Mouse (Mus musculus) cerebellum, adult (tissue): ENCODE data around the gene Iqsec2.
"Not testable (repeated sequence)": the region's sequence is repeated elsewhere in the genome, so short reads cannot be mapped to it uniquely, and the experiment has no call there.

ENCODE experiments used
- ATAC-seq: cut with Nextera tagmentation; 2 replicates; pipeline ENCODE4 v1.9.2; 2017; ENCODE audit warnings: mild to moderate bottlenecking, moderate library complexity, mixed read lengths; ENCODE audit not compliant: insufficient number of reproducible peaks, low FRiP score, low TSS enrichment

The Iqsec2 gene

DNA sequence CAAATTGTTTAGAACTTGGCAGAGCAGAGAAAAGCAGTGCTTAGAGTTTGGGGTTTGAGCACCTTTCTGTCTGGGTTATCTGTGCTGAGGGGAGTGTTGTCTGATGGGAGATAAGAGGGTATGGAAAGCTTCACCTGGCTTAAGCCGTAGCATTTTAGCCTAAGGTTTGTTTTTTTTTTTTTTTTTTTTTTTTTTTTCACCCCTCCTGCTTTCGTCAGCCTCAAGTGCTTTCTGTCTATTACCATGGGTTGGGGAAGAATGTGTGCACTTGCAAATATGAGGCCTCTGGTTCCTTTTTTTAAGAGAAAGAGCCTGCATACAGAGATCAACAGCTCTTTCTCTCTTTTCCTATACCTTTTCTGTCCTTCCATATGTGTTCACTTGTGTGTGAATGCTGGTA lies 91.7 kb downstream of the Iqsec2 start:
- no peak for ATAC-seq

DNA sequence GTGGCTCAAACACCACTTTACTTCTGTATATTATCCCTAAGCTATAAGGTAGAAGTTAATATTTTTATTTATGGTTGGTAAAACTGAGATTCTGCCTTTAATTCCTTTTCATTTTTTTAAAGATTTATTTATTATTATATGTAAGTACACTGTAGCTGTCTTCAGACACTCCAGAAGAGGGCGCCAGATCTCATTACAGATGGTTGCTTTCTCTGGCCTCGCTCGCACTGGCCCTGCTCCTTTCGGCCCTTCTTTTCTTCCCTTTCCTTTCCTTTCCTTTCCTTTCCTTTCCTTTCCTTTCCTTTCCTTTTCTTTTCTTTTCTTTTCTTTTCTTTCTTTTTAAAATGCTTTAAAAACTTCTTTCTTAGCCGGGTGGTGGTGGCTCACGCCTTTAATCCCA lies 99.1 kb downstream of the Iqsec2 start:
- ATAC-seq, result not testable (repeated sequence)

DNA sequence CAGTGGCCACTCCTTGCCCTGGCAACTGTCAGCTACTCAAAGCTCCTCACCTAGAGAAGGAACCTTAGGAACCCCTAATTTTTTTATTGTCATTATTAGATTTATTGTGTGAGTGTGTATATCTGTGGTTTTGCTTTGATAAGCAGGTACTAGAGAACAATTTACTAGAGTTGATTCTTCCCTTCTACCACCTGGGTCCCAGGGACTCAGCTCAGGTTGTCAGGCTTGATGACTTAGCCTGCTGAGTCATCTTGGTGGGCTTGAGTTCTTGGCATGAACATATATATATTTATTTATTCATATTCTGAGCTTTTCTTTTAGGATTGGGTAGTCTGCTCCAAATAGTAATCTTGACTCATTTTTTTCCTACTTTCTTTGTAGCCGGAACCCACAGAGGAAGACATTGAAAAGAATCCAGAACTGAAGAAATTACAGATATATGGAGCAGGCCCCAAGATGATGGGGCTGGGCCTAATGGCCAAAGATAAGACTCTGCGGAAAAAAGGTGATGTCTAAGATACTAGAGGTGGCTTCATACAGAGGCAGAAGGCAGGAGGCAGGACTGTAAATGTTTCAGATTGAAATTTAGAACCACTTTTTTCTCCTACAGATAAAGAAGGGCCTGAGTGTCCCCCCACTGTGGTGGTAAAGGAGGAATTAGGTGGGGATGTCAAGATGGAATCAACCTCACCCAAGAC lies 100.6 kb downstream of the Iqsec2 start:
- no peak for ATAC-seq

DNA sequence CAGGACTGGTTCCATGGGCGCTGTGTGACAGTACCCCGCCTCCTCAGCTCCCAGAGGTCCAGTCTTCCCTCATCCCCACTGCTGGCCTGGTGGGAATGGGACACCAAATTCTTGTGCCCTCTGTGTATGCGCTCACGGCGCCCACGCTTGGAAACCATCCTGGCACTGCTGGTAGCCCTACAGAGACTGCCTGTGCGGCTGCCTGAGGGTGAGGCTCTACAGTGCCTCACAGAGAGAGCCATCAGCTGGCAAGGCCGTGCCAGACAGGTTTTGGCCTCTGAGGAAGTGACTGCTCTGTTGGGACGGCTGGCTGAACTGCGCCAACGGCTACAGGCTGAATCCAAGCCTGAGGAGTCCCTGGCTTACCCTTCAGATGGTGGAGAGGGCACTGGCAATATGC lies 127.1 kb downstream of the Iqsec2 start:
- ATAC-seq, result no peak
